Mouse (Mus musculus) ES-CJ7 (cell line): ENCODE data around the gene Lrrn2.

Source experiments
- DNase-seq: peaks from one replicate; pipeline ENCODE4 v3.0.0; 2011; ENCODE audit warnings: low read depth, low spot score

Gene Lrrn2

DNA sequence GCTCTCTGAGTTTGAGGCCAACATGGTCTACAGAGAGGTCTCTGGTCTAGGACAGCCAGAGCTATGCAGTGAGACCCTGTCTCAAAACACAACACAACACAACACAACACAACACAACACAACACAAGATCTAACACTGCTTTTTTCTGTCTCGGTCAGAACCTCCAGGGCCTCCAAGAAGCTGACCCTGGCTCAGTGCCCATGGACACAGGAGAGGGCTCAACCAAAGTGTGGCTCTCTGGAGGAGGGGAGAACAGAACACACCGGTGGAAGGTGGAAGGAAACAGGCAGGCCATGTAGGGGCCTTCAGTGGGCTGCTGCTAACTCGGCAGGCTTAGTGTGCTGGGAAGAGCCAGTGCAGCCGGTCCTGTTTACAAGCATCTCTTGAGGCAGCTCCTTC lies 5.6 kb downstream of the Lrrn2 start:
- no peak for DNase-seq

DNA sequence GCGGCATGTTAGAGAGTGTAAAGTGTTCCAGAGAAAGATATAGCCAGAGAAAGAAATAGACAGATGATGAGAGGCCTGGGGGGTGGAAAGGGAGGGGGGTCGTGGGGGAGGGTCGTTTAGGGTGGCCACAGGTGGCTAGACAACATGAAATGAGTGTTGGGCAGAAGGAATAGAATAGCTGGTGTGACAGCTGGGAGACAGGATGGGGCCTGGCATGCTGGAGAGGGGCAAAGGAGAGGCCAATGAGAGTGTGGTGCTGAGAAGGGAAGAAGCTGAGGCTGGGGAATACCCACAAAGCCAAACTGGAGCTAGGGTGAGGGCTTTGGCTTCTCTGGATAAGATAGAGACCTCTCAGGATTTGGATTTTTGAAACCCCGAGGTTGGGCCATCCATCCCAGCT lies 6.6 kb downstream of the Lrrn2 start:
- DNase-seq: no peak

DNA sequence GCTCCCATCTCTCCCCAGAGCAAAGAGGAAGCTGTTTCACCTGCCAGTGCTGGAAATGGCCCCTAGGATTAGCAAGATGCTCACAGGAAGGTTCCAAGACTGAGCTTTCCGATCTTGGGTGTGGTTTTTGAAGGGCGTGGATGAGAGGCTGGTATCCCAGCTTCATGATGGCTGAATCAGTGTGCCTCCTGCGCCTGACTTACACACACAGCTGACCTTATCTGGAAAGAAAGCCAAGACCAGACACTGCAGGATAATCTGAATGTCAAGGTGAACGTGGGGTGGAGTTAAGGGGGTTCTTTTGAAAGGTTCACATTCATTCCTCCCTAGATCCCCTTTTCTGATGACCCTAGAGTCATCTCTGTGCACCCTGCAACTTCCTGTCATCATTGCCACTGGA lies 8.7 kb downstream of the Lrrn2 start:
- peak; percentile 60 for DNase-seq

DNA sequence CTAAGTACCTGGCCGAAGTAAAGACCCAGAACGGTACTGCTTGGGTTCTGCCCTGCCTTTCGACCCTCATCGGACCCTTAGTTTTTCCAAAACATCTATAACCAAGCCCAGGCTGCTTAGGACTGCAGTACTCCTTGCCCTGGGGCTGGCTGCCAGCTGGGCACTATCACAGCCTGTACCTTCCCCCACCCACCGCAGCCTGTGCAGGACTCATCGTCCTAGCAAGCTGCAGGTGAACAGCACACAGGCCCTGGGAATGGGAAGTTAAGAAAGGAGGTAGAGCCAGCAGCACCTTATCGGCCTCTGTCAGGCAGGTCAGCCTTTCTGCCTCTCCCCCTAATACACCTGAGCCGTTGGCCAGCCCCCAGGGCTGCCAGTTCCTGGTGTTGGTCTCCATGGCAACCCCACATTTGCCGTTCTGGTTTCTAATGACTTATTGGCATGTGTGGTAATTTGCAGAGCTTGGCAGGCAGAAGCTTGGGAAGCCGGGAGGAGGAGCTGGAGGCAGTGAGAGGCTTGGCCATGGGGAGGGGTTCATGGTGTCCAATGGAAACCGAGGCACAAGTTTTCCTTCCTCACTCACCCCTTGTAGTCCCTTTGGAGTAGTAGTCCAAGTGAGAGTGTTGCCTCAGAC lies 10.2 kb downstream of the Lrrn2 start:
- DNase-seq: no peak

DNA sequence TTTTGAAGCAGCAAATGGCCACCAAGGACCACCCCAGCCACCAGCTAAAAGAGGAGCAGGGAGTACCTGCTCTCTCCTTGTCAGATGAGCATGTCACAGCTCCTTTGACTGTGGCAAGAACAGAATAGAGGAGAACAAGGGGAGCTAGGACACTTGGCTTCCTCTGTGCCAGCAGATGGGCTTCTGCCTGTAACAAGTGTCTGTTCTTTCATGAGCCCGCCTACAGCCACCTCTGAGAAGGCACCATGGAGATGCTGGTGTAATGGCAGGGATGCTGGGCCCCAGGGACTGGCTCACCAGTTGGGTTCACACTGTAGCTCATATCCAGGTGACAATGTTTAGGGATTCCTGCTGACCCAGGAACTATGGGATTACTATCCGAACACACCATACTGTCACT lies 12.0 kb downstream of the Lrrn2 start:
- DNase-seq: no peak

DNA sequence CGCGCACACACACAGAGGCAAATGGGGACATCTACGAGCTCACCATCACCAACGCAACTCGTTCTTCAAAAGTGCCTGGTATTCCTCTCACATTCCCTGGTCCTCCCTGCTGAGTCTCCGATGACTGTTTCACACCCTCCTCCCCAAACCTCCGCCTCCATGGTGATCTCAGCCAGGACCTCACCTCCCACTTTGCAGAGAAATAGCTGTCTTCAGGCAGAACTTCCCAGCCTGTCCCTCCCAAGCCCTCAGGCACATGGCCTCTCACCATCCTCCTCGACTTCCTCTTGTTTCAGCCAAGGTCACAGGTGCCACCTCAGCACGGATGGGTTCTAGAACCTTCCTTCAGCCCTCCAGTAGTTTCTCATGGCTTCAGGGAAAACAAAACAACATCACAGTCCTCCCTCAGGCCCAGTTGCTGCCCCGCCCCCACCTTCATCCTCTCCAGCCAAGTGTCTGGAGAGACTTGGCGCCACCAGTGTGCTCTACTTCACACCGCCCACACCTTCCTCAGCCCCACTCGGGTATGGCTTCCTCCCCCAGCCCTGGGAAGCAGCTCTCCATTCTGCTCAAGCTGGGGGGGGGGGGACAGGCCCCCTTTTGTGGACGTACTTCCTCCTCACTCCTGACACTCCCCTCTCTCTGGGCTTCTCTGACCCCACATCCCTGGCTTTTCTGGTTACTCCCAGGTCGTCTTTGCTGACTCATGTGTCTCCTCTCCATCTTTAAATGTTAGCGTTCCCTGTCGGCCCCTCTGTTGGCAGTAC lies 13.4 kb downstream of the Lrrn2 start:
- peak; percentile 62 for DNase-seq

DNA sequence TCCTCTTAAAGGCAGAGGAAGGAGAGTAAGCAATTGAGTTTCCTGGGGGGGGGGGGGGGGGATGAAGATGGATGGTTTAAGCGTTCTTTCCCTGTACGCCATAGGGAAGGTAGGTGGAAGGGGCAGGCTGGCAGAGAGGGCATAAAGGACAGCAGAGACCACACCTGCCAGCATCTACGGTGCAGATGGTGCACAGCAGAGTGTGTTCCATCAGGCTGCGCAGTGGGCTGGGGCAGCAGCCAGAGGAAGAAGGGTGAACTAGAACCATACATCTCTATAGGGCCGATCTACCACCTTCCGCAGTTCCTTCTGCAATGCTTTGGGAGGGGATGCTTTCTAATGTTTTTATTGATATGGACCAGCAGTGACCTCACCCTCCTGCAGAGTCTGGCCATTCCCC lies 19.0 kb downstream of the Lrrn2 start:
- DNase-seq: no peak

DNA sequence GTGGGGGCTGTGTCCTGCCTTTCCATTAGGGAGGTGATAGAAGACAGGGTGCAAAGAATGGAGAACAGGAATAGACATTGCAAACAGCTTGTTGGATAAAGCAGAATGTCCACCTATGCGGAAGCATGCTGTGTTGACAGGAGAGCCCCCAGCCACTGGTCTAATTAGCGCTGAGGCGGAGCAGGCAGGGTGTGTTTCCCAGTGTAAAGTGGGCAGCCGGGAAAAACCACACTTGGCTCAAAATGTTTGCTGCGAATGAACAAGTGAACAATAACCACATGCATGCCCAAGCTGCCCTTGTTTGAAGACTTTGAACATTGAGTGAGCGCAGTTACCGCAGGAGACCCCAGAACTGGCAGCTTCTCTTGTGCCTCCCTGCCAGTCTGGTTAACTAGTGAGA lies 19.6 kb downstream of the Lrrn2 start:
- no peak for DNase-seq

DNA sequence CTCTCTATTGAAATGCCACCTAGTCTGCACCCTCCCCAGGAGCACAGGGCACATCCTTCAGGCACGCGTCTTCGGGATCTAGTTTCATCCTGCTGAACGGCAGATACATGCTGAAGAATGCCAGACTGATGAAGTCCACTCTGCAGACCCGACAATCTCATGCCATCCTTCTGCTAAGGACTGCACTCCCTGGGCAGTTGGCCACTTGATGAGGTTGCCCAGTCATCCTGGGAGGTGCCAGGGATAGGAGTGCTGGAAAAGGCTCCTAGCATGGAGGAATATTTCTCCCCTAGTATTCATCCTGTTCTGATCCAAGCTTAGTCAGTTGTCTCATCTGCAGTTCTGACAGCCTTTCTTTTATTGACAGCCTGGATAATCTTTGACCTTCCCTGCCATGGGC lies 20.9 kb downstream of the Lrrn2 start:
- DNase-seq: no peak

DNA sequence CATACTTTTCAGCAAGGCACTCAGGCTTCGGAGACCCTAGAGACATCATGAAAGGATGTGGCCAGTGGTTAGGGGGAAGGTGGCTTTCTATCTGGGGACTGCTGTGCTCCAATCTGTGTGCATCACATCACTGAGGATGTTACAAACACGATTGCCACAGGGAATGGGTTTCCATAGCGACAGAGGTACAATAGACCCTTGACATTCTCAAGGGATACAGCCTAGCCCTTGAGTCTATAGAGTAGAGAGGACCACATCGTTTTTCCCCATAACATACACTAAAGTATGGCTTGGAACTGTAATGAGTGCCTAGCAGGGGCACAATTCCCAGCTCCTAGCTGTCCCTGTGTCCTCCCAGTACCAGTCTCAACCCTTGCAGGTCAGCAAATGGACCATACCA lies 23.4 kb downstream of the Lrrn2 start:
- no peak for DNase-seq

DNA sequence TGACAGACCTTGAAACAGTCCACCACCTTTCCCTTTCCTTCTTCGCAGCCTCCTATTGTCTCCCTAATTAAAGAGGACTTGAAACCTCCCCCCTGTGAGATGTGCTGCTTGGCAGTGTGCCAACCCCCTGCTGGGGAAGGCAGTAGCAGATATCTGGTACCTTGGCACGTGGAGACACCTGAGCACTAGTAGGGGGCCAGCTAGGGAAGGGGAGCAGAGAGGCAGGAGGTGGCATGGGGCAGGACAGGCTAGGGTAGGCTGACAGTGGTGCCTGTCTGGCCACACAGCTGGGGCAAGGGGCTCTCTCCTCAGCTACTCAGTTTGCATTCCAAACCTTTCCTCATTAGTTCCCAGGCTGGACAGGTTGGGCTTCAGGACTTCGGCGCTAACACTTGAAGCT lies 29.0 kb downstream of the Lrrn2 start:
- DNase-seq: peak; percentile 75

DNA sequence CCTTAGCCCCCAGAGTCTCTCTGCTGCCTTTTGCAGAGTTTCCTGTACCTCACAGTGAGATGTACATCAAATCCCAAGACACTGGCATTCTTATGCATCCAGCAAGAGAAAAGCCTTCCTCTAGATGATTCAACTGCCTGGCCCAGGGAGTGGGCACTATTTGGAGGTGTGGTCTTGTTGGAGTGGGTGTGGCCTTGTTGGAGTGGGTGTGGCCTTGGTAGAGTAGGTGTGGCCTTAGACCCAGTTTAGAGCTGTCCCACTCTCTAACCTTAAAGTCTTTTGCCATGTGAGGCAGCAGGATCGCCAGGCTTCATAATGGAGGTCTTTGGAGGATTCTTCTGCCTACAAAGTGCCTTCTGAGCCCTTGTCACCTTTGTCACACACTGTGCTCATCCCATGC lies 29.9 kb downstream of the Lrrn2 start:
- peak; percentile 65 for DNase-seq

DNA sequence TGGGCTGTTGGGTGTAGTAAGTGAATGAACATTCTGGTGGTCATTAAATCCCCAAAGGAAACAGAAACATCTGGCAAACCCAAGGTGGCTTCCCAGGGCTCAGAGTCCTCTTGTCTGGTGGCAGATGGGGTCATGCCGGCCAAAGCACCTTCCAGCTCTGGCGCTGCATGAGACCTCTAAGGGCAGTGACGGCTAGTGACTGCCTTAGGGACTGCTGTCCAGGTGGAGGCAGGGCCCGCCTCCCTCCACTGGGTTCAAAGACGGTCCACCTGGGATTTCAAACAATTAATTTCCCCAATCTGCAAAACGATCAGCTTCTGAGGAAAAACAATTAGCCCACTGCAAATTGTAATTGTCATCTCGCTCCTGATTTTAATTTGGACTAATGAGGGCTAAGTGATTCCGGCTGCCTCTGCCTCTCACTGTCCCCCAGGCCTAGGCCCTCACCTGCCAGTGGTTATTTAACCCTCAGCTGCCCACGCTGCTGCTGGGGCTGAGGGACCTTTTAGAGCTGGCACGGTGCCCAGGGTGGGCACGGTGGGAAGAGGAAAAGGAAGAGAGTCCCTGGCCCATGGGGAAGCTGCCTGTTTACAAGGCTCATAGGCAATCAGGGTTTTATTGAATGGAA lies 30.5 kb downstream of the Lrrn2 start:
- DNase-seq: no peak

DNA sequence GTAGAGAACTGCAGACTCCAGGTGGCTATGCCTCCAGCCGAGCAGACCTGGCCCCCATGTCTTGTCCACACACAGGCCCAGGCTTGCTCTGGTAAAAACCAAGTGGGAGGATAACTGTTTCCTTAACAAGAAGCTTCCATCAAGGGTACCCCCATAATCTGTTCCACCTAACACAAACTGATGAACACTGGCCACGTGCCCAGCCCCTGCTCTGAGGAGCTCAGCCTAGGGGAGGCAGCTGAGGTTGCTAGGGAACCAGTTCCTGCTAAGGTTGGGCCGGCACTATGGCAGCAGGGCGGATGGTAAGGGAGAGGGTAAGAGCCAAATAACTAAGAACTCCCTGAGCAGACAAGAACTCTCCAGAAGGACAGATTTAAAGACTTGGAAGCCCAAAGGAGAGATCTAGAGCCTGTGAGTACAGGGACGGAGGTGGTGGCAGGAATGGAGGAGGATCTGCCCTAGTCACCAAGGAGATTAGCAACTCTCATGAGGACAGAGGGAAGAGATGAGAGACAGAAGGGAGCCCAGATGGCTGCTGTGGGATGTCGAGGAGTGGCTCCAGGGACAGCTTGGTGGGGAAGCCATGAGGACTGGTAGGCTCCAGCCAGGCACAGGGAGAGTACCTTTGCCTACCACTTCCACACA lies 35.9 kb downstream of the Lrrn2 start:
- no peak for DNase-seq

DNA sequence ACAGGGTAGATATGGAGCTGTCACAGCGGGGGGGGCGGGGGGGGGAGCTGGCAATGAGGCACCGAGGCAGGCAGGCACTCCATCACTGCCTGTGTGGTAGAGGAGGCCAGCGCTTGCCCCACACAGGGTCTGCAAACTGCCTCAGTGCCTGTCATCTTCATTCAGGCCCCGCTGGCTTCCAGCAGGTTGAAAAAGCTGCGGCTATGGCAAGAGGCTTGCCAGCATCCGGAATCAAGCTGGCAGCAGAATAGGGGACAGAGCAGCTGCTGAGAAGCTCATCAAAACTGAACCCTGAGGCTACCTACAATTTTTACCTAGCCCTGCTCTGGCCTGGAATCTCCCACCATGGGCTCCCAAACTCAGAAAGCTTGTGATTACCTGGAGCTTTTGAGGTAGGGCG lies 37.5 kb downstream of the Lrrn2 start:
- DNase-seq: no peak

DNA sequence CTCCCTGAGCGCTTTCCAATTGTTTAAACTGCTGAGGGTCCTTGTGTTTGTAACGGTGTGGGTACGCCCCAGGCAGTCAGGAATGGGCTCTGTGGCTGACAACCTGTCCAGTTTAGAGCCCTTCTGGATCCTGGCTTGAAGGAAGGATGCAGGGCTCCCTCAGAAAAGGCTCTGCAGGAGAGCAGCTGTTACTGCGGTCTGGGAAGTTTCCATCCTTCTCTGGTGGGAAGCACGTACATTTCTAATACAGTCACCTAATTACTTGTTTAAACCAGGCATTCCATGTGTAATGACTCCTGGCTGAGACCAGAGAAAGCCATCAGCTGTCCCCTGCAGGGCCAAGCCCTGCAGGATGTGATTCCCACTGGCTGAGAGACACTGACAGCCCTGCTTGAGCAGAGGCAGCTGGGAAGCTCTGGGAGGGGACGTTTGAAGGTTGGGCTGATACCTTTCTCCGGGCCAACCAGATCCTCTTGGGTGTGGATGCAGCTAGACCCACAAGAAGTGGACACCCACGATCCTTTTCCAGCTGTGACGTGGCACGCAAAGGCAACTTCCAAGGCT lies 38.1 kb downstream of the Lrrn2 start:
- peak; percentile 32 for DNase-seq

DNA sequence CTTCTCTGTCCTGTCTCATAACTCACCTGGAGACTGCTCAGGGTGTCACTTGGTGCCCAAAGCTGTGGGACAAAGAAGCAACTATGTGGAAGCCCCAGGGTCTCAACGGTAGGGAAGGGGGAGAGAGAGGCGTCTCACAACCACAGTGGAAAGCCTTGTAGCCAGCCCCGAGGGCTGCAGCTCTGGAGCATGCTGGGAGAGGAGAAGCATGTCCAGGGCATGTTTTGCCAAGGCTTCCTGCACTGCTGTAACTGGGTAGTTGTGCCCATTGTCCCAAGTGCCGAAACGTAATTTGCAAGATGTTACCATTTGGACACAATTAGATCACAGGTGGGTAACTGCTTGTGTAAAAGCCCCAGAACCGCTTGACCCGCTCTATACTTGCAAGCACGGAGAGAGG lies 39.2 kb downstream of the Lrrn2 start:
- DNase-seq: peak; percentile 47

DNA sequence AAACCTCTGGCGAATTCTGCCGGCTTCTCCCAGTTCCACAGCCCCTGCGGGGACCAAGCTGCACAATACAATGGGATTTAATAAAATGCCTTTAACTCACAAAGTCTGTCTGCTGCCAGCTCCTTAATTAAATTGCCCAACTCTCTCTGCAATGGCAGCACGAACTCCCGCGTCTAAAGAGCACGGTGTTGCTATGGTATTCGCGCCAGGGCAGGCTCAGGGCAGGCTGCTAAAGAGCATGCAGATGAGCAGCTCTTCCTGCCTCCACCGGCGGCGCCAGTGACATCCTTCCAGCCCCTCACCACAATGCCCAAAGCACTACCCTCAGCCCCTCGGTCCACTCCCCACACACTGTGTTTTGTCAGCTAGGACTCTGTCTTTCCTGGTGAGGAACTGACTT lies 41.0 kb downstream of the Lrrn2 start:
- DNase-seq: peak; percentile 57

DNA sequence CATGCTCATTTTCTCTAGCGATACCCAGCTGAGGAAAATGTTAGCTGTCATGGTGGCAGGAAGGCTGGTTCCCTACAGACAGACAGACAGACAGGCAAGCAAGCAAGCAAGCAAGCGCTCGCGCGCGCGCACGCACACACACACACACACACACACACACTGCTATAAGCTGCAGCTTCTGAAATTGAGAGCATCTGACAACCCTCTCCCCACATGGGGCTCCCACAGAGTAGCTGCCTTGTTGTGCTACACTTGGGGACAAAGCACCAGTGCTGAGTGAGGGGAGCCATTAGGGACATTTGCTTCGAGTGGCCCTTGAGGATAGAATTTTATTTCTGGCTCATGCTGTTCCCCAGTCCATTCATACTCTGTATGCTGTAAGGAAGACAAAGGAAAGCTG lies 42.2 kb downstream of the Lrrn2 start:
- no peak for DNase-seq

DNA sequence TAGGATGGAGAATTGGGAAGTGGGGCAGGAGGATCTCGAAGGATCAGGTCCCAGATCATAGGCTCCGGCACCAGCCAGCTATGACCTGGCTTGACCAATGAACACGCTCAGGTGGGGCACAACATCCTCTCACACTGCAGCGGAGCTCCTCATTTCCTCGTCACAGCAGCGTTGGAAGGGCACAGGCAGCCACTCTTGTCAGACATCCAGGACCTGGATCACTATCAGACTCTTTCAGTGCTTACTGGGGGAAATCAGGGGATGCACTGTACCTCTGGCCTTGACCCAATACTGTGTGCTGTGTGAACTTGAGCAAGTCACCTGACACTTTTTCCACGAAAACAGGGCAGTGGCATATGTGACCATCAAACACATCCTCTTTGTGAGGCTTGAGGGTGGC lies 45.2 kb downstream of the Lrrn2 start:
- DNase-seq: no peak

DNA sequence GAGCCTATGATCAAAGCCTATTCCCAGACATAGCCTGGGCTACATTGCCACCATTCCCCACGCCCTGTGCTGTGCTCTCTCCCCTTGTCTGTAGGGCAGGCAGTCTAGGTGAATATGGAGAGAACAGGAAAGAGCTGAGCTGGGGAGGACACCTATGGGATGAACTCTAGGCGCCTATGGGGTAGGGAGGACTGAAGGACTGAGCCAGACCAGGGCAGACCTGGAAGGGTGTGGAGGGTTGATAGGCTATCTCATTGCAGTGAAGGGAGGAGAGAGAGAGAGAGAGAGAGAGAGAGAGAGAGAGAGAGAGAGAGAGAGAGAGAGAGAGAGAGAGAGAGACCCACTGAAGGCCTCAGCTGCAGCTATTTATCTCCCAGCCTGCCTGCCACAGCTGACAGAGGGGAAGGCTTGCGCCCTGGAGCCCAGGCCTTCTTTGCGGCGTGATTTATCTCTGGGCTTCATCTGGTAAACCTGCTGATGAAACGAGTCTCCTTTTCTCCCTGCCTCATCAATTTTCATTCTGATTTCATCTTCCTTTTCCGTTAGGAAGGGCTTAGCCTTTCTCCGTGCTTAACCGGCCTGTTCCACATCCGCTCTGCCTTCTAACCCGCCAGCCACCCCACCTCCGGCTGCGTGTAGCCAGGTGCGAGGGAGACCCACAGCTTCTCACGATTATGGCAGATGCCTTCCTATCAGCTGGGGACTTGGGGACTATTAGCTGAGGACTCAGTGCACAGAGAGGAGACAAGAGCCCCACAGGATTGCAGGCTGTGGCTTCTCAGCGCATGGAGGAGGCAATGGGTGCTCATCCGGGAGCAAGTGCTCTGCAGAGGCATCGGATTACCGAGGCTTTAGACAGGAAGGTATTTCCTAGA lies 48.2 kb downstream of the Lrrn2 start:
- DNase-seq: peak; percentile 53
